In the genomic region with DNA sequence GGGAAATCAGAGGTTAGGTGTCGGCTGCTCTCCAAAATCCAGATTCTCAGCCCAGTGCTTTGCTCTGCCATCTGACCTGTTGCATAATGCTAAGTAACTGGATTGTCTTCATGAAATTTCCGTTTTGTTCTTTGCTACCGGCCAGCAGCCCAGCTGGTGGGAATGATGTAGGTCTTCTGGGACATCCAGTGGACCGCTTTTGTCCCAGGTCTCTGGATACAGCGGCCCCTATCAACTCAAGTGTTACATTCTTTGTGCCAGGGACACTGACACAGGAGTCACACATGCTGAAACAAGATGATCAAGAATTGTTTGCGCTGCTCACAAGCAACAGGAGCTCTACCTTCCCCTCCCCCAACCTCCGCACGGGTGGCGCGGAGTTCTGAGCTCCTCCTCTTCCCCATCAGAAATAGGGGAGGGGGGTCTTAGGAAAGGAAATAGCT, we compare ENCODE assay signal across 8 mouse cellular contexts. TPM values are rescaled to one million over a fixed set of nuclear protein-coding genes. Genes with fewer than 3 reads are reported as not detected.
DNase-seq lines count a peak whose midpoint lies in the region; ATAC-seq and TF ChIP-seq lines count a peak whose summit lies in the region.

No protein-coding gene starts in this region.

- peak overlapping the region; percentile 64 for H3K4me2 ChIP-seq in kidney, postnatal 0 days (ENCODE audit: low read length)
- peak overlapping the region; percentile 55; the same call in 1 of the 2 replicates for H3K4me2 ChIP-seq in liver, postnatal 0 days (ENCODE audit: low read depth, low read length)
- H3K4me2 ChIP-seq in stomach, embryonic 16.5 days (ENCODE audit: low read depth, low read length) = peak overlapping the region; percentile 68

- no peaks in the 10 kb centered on the region for H3K27me3 ChIP-seq in kidney, postnatal 0 days (ENCODE audit: insufficient read depth, low read length)
- H3K27me3 ChIP-seq in liver, postnatal 0 days (ENCODE audit: insufficient read depth, low read length) = peaks cover 43% of the 10 kb centered on the region
- no peaks in the 10 kb centered on the region for H3K27me3 ChIP-seq in stomach, embryonic 16.5 days (ENCODE audit: control insufficient read depth, insufficient read depth, low read length)

- 0 out of 2 replicates have a peak, but pooled peaks cover 2% of the 10 kb centered on the region for H3K36me3 ChIP-seq in kidney, postnatal 0 days (ENCODE audit: insufficient read depth, low read length)
- 0 out of 2 replicates have a peak, but pooled peaks cover 2% of the 10 kb centered on the region for H3K36me3 ChIP-seq in liver, postnatal 0 days (replicated peaks; ENCODE audit: insufficient read depth, low read length)
- H3K36me3 ChIP-seq in stomach, embryonic 16.5 days (ENCODE audit: control insufficient read depth, insufficient read depth, low read length) = no peaks in the 10 kb centered on the region

- no peaks in the 10 kb centered on the region for H3K9me3 ChIP-seq in kidney, postnatal 0 days (replicated peaks; ENCODE audit: low read length)
- no peaks in the 10 kb centered on the region for H3K9me3 ChIP-seq in liver, postnatal 0 days (ENCODE audit: low read length)
- no peaks in the 10 kb centered on the region for H3K9me3 ChIP-seq in stomach, embryonic 16.5 days (replicated peaks; ENCODE audit: control insufficient read depth, low read length)

- TF ChIP-seq CTCF in kidney, postnatal 0 days (IDR thresholded peaks at IDR 0.05; ENCODE audit: low read depth) = no peak
- no peak for TF ChIP-seq CTCF in liver, postnatal 0 days (IDR thresholded peaks at IDR 0.05; ENCODE audit: low read depth)

- intact Hi-C loops in heart, postnatal 25 days (cut with DNase I) = no loop called here

- peak; percentile 69 for DNase-seq in kidney, postnatal 0 days (ENCODE audit: low spot score)
- DNase-seq in kidney, postnatal 4 days = no peak
- DNase-seq in fibroblast of lung, adult 2 months (ENCODE audit: low read depth) = peak; percentile 75
- peak; percentile 65 for DNase-seq in heart, postnatal 25 days (ENCODE audit: low spot score)
- DNase-seq in liver, postnatal 0 days = no peak
- DNase-seq in spleen, adult 12 weeks (ENCODE audit: low spot score) = no peak
- DNase-seq in spleen, postnatal 14 days (ENCODE audit: low spot score in 2 of 2) = no peak

- 9% methylated on average over 10 of the region's 10 CpGs for WGBS in kidney, postnatal 0 days
- WGBS in liver, postnatal 0 days (ENCODE audit: insufficient replicate concordance) = 14% methylated on average over 10 of the region's 10 CpGs
- 10% methylated on average over 10 of the region's 10 CpGs for WGBS in stomach, embryonic 16.5 days

- no peak for TF ChIP-seq EP300 in liver, postnatal 0 days (IDR thresholded peaks at IDR 0.05; ENCODE audit: low read depth)

- H3K9ac ChIP-seq in kidney, postnatal 0 days (ENCODE audit: low read depth, low read length) = peak overlapping the region; percentile 38
- no peak overlapping the region for H3K9ac ChIP-seq in liver, postnatal 0 days (replicated peaks)
- H3K9ac ChIP-seq in stomach, embryonic 16.5 days (ENCODE audit: low read length) = peak overlapping the region; percentile 76

- H3K4me1 ChIP-seq in kidney, postnatal 0 days (replicated peaks; ENCODE audit: insufficient read depth, low read length) = peaks cover 8% of the 10 kb centered on the region; the same call in 1 of the 2 replicates
- H3K4me1 ChIP-seq in liver, postnatal 0 days (ENCODE audit: insufficient read depth) = peaks cover 9% of the 10 kb centered on the region; the same call in 1 of the 2 replicates
- H3K4me1 ChIP-seq in stomach, embryonic 16.5 days (ENCODE audit: control insufficient read depth, insufficient read depth, low read length) = peaks cover 14% of the 10 kb centered on the region

- ATAC-seq in kidney, postnatal 0 days (replicated peaks; ENCODE audit: low FRiP score, low read depth) = peak; percentile 11; the same call in 1 of the 2 replicates
- ATAC-seq in liver, postnatal 0 days = no peak
- ATAC-seq in stomach, embryonic 16.5 days (ENCODE audit: insufficient read depth, low FRiP score) = peak; percentile 22; the same call in 1 of the 2 replicates

- H3K27ac ChIP-seq in kidney, postnatal 0 days = peak overlapping the region; percentile 82
- no peak overlapping the region for H3K27ac ChIP-seq in liver, postnatal 0 days (ENCODE audit: low read depth)
- H3K27ac ChIP-seq in stomach, embryonic 16.5 days (ENCODE audit: low read length) = peak overlapping the region; percentile 91

- H3K4me3 ChIP-seq in kidney, postnatal 0 days (replicated peaks; ENCODE audit: low read depth, low read length) = peak overlapping the region; percentile 47
- H3K4me3 ChIP-seq in liver, postnatal 0 days (ENCODE audit: low read depth, low read length) = no peak overlapping the region
- H3K4me3 ChIP-seq in stomach, embryonic 16.5 days (replicated peaks; ENCODE audit: low read length) = peak overlapping the region; percentile 66

RNA-seq across cellular contexts. Expression of a gene that starts 0.7 kb away (rescaled TPM):
- polyA plus RNA-seq in kidney, postnatal 0 days (2015; fragmentation: Nextera tagmentation; extraction: Ambion mirVana) = 9.5 TPM in 2 replicates
- 10 to 100 TPM; 20.9 to 23.4 TPM for total RNA-seq in heart, postnatal 25 days (2021)
- polyA plus RNA-seq in liver, postnatal 0 days (2015; fragmentation: Nextera tagmentation; extraction: Ambion mirVana) = 0.25 and 0.32 TPM in 2 replicates
- 12.7 and 13.4 TPM in 2 replicates for polyA plus RNA-seq in stomach, embryonic 16.5 days (2015; fragmentation: Nextera tagmentation; extraction: Ambion mirVana)

Comparison
In these comparisons a context has a peak if more than half of its experiments do, and no peak if none do; other contexts are left out.
1. DNase-seq: peak in kidney, postnatal 0 days (single experiment), fibroblast of lung, adult 2 months (single experiment) and heart, postnatal 25 days (single experiment); none in kidney, postnatal 4 days (0 of 2), liver, postnatal 0 days (single experiment), spleen, adult 12 weeks (single experiment) and spleen, postnatal 14 days (0 of 2).
2. Peak in every context shown above with its lines, with median percentiles within 50 percentile points of each other: H3K4me2 ChIP-seq.